Mouse (Mus musculus) heart, embryonic 13.5 days (tissue): ENCODE results near the gene Rfxank. TPM values are rescaled to one million over a fixed set of nuclear protein-coding genes. Genes with fewer than 3 reads are reported as not detected.

Source experiments
- ATAC-seq: fragments of 200-750 bp; cut with Nextera tagmentation; 2 replicates; pipeline ENCODE4 v1.8.0; 2017; ENCODE audit warnings: moderate TSS enrichment; ENCODE audit not compliant: insufficient number of reproducible peaks, low FRiP score, low TSS enrichment; ENCODE audit errors: extremely low read depth
- H3K27ac ChIP-seq: fragments of 300-500 bp; sonication (generic); replicated peaks from 2 replicates; pipeline ENCODE4 v1.5.1; 2015; ENCODE audit warnings: moderate library complexity, mild to moderate bottlenecking, inconsistent platforms
- H3K27me3 ChIP-seq: fragments of 300-500 bp; sonication (generic); replicated peaks from 2 replicates; pipeline ENCODE4 v1.6.1; 2015; ENCODE audit warnings: mild to moderate bottlenecking, inconsistent platforms
- H3K36me3 ChIP-seq: fragments of 300-500 bp; sonication (generic); 2 replicates; pipeline ENCODE4 v1.6.1; 2015; ENCODE audit warnings: mild to moderate bottlenecking, inconsistent platforms
- H3K4me1 ChIP-seq: fragments of 300-500 bp; sonication (generic); 2 replicates; pipeline ENCODE4 v1.6.1; 2015; ENCODE audit warnings: inconsistent platforms
- H3K4me2 ChIP-seq: fragments of 300-500 bp; sonication (generic); 2 replicates; pipeline ENCODE4 v1.6.1; 2015; ENCODE audit warnings: inconsistent platforms, mild to moderate bottlenecking, moderate library complexity
- H3K4me3 ChIP-seq: fragments of 300-500 bp; sonication (generic); 2 replicates; pipeline ENCODE4 v1.5.1; 2015; ENCODE audit warnings: moderate library complexity, mild to moderate bottlenecking, inconsistent platforms
- H3K9ac ChIP-seq: fragments of 300-500 bp; sonication (generic); 2 replicates; pipeline ENCODE4 v1.6.1; 2015; ENCODE audit warnings: inconsistent platforms, mild to moderate bottlenecking, moderate library complexity
- H3K9me3 ChIP-seq: fragments of 300-500 bp; sonication (generic); 2 replicates; pipeline ENCODE4 v1.6.1; 2016; ENCODE audit warnings: inconsistent platforms
- WGBS: fragments of 180-500 bp; shearing (Covaris S2); methylation state at CpG from one replicate; pipeline ENCODE4 v1.1.7; 2015; ENCODE audit warnings: mixed read lengths; 5-methylcytosine and 5-hydroxymethylcytosine counted together
- polyA plus RNA-seq: library from polyadenylated mRNA; unstranded; fragments of >200 nt; fragmentation: Nextera tagmentation; extraction: Ambion mirVana; gene quantifications from 2 replicates; pipeline ENCODE4 v1.2.1, GENCODE M21; 2015

Rfxank gene
- polyA plus RNA-seq, 1 experiment from 2014 or later = 15.1 TPM

- Histone ChIP-seq H3K4me3 (no peak overlapping the region), H3K27ac (no peak overlapping the region), H3K27me3 (peaks cover 27% of the 10 kb centered on the region), H3K4me2 (no peak overlapping the region), H3K9me3 (no peaks in the 10 kb centered on the region), H3K36me3 (peaks cover 42% of the 10 kb centered on the region), H3K4me1 (peaks cover 9% of the 10 kb centered on the region; the same call in 1 of the 2 replicates), H3K9ac (no peak overlapping the region)
- ATAC-seq = no peak
- WGBS = 87% methylated on average over 7 of the region's 7 CpGs
Observed at GRCm38 (mm10) chr8:70147678-70148607, 9.0 kb upstream of the Rfxank start.

- peak overlapping the region; percentile 87 for H3K9ac ChIP-seq
- H3K27me3 ChIP-seq = no peaks in the 10 kb centered on the region
- ATAC-seq = no peak
- H3K4me3 ChIP-seq = peak overlapping the region; percentile 86
- H3K4me2 ChIP-seq = peak overlapping the region; percentile 88
- peaks cover 61% of the 10 kb centered on the region for H3K36me3 ChIP-seq
- WGBS = 8% methylated on average over 9 of the region's 9 CpGs
- H3K27ac ChIP-seq = peak overlapping the region; percentile 84
- peaks cover 25% of the 10 kb centered on the region for H3K4me1 ChIP-seq
- no peaks in the 10 kb centered on the region for H3K9me3 ChIP-seq
Observed at GRCm38 (mm10) chr8:70139981-70140380, 1.0 kb upstream of the Rfxank start.

GRCm38 (mm10) chr8:70137890-70138289 lies 1.1 kb downstream of the Rfxank start:
- Histone ChIP-seq H3K36me3 (peaks cover 63% of the 10 kb centered on the region), H3K4me1 (peaks cover 38% of the 10 kb centered on the region), H3K27ac (no peak overlapping the region), H3K27me3 (no peaks in the 10 kb centered on the region), H3K9ac (peak overlapping the region; percentile 81), H3K9me3 (no peaks in the 10 kb centered on the region), H3K4me3 (peak overlapping the region; percentile 86), H3K4me2 (peak overlapping the region; percentile 69)
- 69% methylated on average over 4 of the region's 4 CpGs for WGBS
- no peak for ATAC-seq

GRCm38 (mm10) chr8:70136591-70136990 lies 2.4 kb downstream of the Rfxank start:
- no peak overlapping the region for H3K4me2 ChIP-seq
- H3K27me3 ChIP-seq = no peaks in the 10 kb centered on the region
- ATAC-seq = no peak
- no peaks in the 10 kb centered on the region for H3K9me3 ChIP-seq
- peaks cover 46% of the 10 kb centered on the region for H3K4me1 ChIP-seq
- WGBS = 82% methylated on average over 4 of the region's 4 CpGs
- H3K27ac ChIP-seq = no peak overlapping the region
- peaks cover 58% of the 10 kb centered on the region for H3K36me3 ChIP-seq
- no peak overlapping the region for H3K9ac ChIP-seq
- no peak overlapping the region for H3K4me3 ChIP-seq

GRCm38 (mm10) chr8:70134931-70135330 lies 4.0 kb downstream of the Rfxank start:
- Histone ChIP-seq H3K36me3 (peaks cover 58% of the 10 kb centered on the region), H3K9me3 (no peaks in the 10 kb centered on the region), H3K27me3 (no peaks in the 10 kb centered on the region), H3K27ac (peak overlapping the region; percentile 65), H3K9ac (peak overlapping the region; percentile 24; the same call in 1 of the 2 replicates), H3K4me2 (no peak overlapping the region), H3K4me3 (no peak overlapping the region), H3K4me1 (peaks cover 47% of the 10 kb centered on the region)
- ATAC-seq = no peak
- WGBS = 67% methylated on average over 9 of the region's 9 CpGs

GRCm38 (mm10) chr8:70134086-70134485 lies 4.9 kb downstream of the Rfxank start:
- H3K4me3 ChIP-seq = no peak overlapping the region
- no peaks in the 10 kb centered on the region for H3K9me3 ChIP-seq
- peaks cover 58% of the 10 kb centered on the region for H3K36me3 ChIP-seq
- no peak overlapping the region for H3K4me2 ChIP-seq
- no peak for ATAC-seq
- H3K27ac ChIP-seq = 0 out of 2 replicates have a peak overlapping the region, but pooled peaks have one; percentile 12
- 87% methylated on average over 5 of the region's 5 CpGs for WGBS
- H3K4me1 ChIP-seq = peaks cover 55% of the 10 kb centered on the region
- H3K27me3 ChIP-seq = no peaks in the 10 kb centered on the region
- no peak overlapping the region for H3K9ac ChIP-seq

- ATAC-seq = peak; percentile 50
- Histone ChIP-seq H3K36me3 (peaks cover 43% of the 10 kb centered on the region), H3K4me3 (peak within 1 kb of the TSS; percentile 81), H3K4me1 (peaks cover 61% of the 10 kb centered on the region), H3K27ac (0 out of 2 replicates have a peak within 1 kb of the TSS, but pooled peaks have one; percentile 41), H3K9me3 (no peaks in the 10 kb centered on the region), H3K4me2 (peak within 1 kb of the TSS; percentile 84), H3K9ac (peak within 1 kb of the TSS; percentile 89), H3K27me3 (peaks cover 10% of the 10 kb centered on the region; the same call in 1 of the 2 replicates)
- 2% methylated on average over 37 of the region's 37 CpGs for WGBS
Observed at GRCm38 (mm10) chr8:70131166-70131883, 7.6 kb downstream of the Rfxank start, which contains the start of gene Nr2c2ap. TSS of gene Nr2c2ap (plus strand) at chr8:70131333.

GRCm38 (mm10) chr8:70130066-70130465 lies 8.9 kb downstream of the Rfxank start:
- Histone ChIP-seq H3K36me3 (peaks cover 30% of the 10 kb centered on the region), H3K9me3 (no peaks in the 10 kb centered on the region), H3K9ac (no peak overlapping the region), H3K4me2 (no peak overlapping the region), H3K27ac (no peak overlapping the region), H3K4me1 (peaks cover 59% of the 10 kb centered on the region), H3K27me3 (peaks cover 18% of the 10 kb centered on the region), H3K4me3 (no peak overlapping the region)
- ATAC-seq = no peak
- 79% methylated on average over 3 of the region's 3 CpGs for WGBS

GRCm38 (mm10) chr8:70129309-70129952 lies 9.5 kb downstream of the Rfxank start:
- 63% methylated on average over 9 of the region's 9 CpGs for WGBS
- H3K27ac ChIP-seq = peak overlapping the region; percentile 84

GRCm38 (mm10) chr8:70128435-70128834 lies 10.5 kb downstream of the Rfxank start:
- H3K27ac ChIP-seq = peak overlapping the region; percentile 84
- H3K4me1 ChIP-seq = peaks cover 46% of the 10 kb centered on the region
- no peak overlapping the region for H3K9ac ChIP-seq
- H3K27me3 ChIP-seq = peaks cover 30% of the 10 kb centered on the region
- no peak overlapping the region for H3K4me3 ChIP-seq
- no peaks in the 10 kb centered on the region for H3K9me3 ChIP-seq
- H3K36me3 ChIP-seq = peaks cover 14% of the 10 kb centered on the region
- WGBS = 30% methylated on average over 3 of the region's 3 CpGs
- H3K4me2 ChIP-seq = peak overlapping the region; percentile 2; the same call in 1 of the 2 replicates
- ATAC-seq = peak; percentile 32; the same call in 1 of the 2 replicates

More at GRCm38 (mm10) chr8:70129309-70129952, 9.5 kb downstream of the Rfxank start:
- Histone ChIP-seq H3K9me3 (no peaks in the 10 kb centered on the region), H3K9ac (0 out of 2 replicates have a peak overlapping the region, but pooled peaks have one; percentile 28), H3K4me2 (no peak overlapping the region), H3K4me1 (peaks cover 53% of the 10 kb centered on the region), H3K4me3 (no peak overlapping the region), H3K27me3 (peaks cover 23% of the 10 kb centered on the region), H3K36me3 (peaks cover 24% of the 10 kb centered on the region)
- no peak for ATAC-seq

- WGBS = 55% methylated on average over 8 of the region's 8 CpGs
- H3K36me3 ChIP-seq = no peaks in the 10 kb centered on the region
Observed at GRCm38 (mm10) chr8:70124992-70125391, 14.0 kb downstream of the Rfxank start.

More at GRCm38 (mm10) chr8:70124992-70125391, 14.0 kb downstream of the Rfxank start:
- peaks cover 59% of the 10 kb centered on the region for H3K27me3 ChIP-seq
- no peaks in the 10 kb centered on the region for H3K9me3 ChIP-seq
- peaks cover 28% of the 10 kb centered on the region for H3K4me1 ChIP-seq
- no peak overlapping the region for H3K9ac ChIP-seq
- H3K27ac ChIP-seq = no peak overlapping the region
- no peak overlapping the region for H3K4me2 ChIP-seq
- no peak for ATAC-seq
- no peak overlapping the region for H3K4me3 ChIP-seq
